Mouse (Mus musculus): ENCODE results near the gene Zfp791.
"Not testable (repeated sequence)": the region's sequence is repeated elsewhere in the genome, so short reads cannot be mapped to it uniquely, and the experiment has no call there.

The Zfp791 gene

DNA sequence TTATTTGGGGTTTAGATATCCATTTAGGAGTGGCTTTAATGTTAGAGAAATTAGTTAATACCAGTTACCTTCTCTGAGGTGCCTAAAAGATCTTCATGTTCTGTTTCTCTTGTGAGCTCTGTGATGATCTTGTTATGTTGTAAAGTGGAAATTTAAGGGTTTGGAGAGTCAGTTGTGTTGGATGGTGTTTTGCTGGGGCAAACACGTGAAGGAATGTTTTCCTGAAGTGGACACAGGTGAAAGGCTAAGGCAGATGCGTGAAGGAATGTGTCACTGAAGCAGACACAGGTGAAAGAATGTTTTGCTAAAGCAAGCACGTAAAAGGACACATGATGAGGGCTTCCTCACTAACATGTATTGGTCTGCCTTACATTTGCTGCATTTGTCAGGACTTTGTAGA is at the start of gene Zfp791:
Gene Zfp791, minus strand, starts transcription at position 101 of the 400 bp plus-strand sequence.
- DNase-seq = no peak

DNA sequence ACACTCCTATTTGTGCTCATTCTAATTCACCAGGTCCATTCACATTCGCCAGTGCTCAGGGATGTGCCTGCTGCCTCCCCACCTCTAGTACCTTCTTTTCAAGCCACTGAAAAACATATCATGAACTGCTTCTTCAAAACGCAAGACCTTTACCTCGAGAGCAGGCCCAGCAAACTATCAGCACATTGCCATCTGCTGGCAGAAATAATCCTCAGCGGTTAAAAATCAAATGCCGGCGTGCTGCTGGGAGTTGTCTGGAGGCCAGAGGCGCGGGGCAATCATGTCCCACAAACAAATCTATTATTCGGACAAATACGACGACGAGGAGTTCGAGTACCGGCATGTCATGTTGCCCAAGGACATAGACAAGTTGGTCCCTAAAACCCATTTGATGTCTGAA is 48.4 kb upstream of the Zfp791 start:
- DNase-seq = peak; percentile 43 to 44

- DNase-seq = no peak
Measured at GRCm38 (mm10) chr8:85151624-85152023, 28.7 kb upstream of the Zfp791 start, which contains the start of gene Cks1brt. Gene Cks1brt, plus strand, starts transcription at chr8:85151924.

DNA sequence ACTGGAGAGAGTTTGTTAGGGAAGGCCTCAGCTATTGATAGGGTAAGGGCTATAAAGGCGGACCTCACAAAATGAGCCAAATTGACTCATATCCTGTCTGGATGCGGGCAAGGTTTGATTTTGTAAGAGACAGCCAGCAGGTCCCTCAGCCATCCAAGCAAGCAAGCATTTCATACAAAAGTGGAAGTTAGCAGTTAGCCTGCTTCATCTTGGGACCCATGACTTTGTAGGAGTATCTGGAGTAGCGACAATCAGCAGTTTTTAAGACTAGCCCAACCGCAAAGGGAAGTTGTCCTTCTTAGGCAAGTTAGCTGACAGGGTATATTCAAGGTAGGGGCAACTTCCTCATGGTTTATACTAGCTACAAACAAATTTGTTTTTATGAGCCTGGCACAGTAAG is 19.6 kb upstream of the Zfp791 start:
- DNase-seq = no peak

DNA sequence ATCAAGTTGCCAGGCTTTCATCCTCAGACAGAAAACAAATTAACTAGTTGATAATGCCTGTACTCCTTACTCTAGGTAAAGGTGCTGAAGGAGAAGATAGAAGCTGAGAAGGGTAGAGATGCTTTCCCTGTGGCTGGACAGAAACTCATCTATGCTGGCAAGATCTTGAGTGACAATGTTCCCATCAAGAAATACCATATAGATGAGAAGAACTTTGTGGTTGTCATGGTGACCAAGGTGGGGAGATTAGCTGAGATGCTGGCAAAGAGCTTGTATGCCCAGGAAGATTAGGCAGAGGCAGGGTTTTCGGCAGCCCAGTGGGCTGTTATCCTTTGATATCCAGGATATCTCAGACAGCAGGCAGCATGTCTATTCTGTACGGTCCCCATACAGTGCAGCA is 12.8 kb upstream of the Zfp791 start:
- not testable (repeated sequence) for DNase-seq

GRCm38 (mm10) chr8:85132335-85132734 is 9.4 kb upstream of the Zfp791 start:
- DNase-seq = no peak

DNA sequence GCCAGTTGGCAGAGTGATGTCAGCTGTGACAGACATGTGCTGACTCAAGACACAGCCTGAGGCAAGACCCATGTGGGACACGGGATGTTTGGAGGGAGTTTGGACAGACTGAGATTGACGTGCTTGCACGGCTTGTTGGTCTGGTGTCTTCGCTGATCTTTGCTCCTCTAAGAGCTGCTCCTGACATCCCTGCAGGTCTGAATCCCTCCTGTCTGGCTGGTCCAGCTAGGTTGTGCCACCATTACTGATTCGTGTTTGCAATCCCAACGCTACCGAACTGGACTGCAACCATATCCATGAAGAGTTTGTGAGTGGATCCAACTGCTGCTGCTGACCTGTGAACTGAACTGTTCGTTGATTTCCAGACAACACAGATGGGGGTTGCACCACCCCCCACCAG is 796 bp upstream of the Zfp791 start:
- no peak for DNase-seq

- DNase-seq = not testable (repeated sequence)
Measured at GRCm38 (mm10) chr8:85120251-85120650, 2.6 kb downstream of the Zfp791 start.

DNA sequence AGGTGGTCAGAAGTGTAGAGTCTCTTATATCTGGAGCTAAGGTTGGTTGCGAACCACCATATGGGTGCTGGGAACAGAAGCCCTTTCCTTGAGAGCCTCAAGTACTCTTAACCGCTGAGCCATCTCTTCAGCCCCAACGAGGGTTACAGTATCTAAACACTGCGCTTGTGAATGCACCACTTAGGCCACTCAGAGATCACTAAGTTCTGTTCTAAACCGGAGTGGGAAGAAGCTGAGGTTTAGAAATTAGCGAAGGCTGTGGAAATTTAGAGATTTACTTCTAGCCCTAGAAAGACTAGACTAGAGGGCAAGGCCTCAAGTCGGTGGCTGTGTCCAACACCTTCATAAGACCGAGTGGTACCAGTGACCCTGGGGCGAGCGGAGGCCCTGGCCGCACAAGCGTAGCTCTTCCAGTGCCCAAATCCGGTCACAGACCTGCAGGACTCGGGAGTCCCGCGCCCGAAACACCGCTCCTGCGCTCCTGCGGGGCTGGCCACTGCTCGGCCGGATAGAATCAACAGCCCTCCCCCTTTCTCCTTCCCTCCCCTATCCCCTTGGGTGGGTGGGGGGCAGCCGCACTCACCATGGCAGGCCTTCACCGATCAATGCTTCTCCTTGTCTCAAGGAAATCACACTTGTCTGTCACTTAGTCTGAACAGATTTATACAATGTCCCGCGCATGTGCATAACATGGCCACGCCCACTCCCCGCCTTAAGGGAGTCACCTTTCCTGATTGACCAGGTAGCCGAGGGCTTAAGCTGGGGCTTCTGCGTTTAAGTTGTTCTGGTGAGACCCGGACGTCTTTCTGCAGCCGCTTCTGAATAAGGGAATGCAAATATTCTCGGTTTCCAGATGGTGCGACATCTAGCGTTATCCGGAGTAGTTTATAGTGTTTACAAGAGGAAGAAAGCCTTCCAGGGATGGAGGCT is 3.6 kb downstream of the Zfp791 start:
- peak; percentile 88 to 93 for DNase-seq

- no peak for DNase-seq
Measured at GRCm38 (mm10) chr8:85116984-85117383, 5.9 kb downstream of the Zfp791 start.

GRCm38 (mm10) chr8:85115501-85115900 is 7.4 kb downstream of the Zfp791 start:
- no peak for DNase-seq

GRCm38 (mm10) chr8:85113241-85113640 is 9.7 kb downstream of the Zfp791 start:
- no peak for DNase-seq

GRCm38 (mm10) chr8:85100076-85100665 is 22.7 kb downstream of the Zfp791 start:
- DNase-seq = no peak

- DNase-seq = no peak
Measured at GRCm38 (mm10) chr8:85096850-85097249, 26.0 kb downstream of the Zfp791 start.

- no peak for DNase-seq
Measured at GRCm38 (mm10) chr8:85096196-85096595, 26.7 kb downstream of the Zfp791 start.

DNA sequence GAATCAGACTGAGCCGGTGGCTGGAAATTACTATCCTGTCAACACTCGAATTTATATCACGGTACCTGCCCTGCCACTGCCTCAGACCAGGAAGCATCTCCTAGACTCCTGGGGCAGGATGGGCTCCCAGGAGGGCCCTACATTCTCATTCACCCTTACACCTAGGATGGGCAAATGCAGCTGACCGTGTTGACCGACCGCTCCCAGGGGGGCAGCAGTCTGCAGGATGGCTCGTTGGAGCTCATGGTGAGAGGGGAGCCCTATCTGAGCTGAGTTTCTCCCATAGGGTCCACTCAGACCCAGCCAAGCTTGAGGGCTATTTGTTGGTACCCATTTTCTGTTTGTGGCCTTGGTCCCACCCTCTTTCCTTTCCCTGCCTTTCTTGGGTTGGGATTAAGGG is 27.3 kb downstream of the Zfp791 start:
- DNase-seq = no peak

GRCm38 (mm10) chr8:85095051-85095450 is 27.8 kb downstream of the Zfp791 start:
- DNase-seq = no peak

DNA sequence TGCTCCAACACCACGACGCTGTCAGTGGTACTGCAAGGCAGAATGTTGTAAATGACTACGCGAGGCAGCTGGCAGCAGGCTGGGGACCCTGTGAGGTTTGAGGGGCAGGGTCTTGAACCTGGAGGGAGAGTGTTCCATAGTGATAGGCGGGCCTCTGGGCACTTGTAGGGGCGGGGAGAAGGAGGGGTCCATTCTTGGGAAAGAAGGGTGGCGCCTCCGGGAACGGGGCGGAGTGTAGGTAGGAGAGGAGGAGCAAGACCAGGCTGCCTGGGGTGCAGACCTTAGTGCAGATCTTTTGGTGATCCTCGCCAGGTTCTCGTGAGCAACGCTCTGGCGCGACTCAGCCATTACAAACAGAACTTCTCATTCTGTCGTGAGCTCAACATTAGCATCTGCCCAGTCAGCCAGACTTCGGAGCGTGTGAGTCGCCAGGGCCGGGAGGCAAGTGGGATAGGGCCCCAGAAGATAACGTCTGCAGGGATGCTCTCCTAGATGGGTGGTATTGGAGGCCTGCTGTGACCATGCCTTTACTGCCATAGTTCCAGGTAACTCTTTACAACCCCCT is 31.3 kb downstream of the Zfp791 start:
- DNase-seq = no peak

GRCm38 (mm10) chr8:85090856-85091255 is 32.0 kb downstream of the Zfp791 start:
- no peak for DNase-seq

DNA sequence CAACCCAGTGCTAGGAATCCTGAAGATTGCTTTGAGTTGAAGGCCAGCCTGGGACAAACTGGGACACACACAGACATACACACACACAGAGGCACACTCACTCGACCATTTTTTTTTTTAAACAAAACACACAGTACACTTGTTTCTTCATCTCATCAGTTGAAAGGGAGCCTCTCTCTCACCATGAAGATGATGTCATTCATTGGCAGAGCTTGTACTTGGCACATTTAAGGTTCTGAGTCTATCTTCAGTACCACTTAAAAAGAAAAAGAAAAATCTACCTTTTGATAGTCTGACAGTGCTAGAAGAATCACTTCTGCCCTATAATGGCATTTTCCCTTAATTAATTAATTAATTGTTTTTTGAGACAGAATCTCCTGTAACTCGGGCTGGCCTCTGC is 34.1 kb downstream of the Zfp791 start:
- DNase-seq = no peak

DNA sequence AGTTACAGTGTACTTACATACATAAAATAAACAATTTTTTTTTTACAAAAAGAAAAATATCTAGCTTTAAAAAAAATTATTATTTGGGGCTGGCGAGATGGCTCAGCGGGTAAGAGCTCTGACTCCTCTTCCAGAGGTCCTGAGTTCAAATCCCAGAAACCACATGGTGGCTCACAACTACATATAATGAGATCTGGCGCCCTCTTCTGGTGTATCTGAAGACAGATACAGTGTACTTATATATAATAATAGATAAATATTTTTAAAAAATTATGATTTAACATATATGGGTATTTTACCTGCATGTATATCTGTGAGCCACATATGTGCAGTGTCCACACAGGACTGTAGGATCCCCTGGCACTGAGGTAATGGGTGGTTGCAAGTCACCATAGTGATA is 36.7 kb downstream of the Zfp791 start:
- no peak for DNase-seq

DNA sequence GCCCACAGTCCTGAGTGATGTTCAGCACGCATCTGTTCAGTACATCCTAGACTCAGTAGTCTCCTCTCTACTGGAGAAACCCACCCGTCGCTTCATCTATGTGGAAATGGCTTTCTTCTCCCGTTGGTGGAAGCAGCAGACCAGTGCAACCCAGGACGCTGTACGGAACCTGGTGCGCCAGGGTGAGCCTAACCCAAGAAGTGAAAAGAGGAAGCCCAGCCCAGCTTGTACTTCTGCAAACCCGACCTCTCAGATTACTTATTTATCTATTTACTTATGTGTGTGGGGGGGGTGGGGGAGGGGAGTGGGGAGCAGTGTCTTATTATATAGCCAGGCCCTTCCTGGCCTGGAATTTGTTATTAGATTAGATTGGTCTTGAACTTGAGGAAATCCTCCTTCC is 38.3 kb downstream of the Zfp791 start:
- DNase-seq = no peak

DNA sequence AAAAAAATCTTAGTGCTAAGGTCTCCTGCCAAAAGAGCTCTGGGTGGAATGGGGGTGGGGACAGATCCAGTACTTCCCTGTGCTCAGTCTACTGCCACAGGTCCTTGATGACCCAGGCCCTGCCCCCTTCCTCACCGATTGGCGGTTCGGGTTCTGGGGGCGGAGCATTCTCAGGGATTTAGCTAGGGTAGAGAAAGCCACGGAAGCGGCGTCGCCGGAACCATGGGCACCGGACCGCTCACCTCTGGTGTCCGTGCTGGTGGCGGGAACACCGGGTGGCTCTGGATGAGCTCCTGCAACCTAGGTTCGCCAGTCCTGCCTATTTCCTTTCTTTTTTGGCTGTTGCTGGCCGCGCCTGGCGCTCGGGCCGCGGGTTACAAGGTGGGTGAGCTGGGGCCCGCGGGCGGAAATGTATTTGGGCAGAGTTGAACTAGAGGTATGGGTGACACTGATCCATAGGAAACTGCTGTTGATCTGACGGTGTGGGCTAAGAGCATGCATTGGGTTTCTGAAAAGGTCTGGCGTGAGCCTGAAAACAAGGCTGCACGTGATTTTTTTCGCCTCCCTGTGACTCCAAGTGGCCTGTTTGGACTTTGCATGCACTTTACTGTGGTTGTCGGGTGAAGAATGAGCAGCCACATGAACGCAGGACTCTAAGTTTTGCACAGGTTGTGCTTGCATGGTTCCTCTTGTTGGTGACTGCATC is 39.6 kb downstream of the Zfp791 start, which contains the start of gene Man2b1:
Gene Man2b1, plus strand, starts transcription at position 163 of the 706 bp plus-strand sequence.
- peak; percentile 84 to 94 for DNase-seq

Data from cerebellum, adult 18-20 months (tissue).